Mouse (Mus musculus): ENCODE measurements around the gene Kcnq4. TPM values are rescaled to one million over a fixed set of nuclear protein-coding genes. Genes with fewer than 3 reads are reported as not detected.
A peak's percentile ranks its signal among the peaks of the same experiment; 100 is the strongest.

Gene Kcnq4
- polyA plus RNA-seq, 1 experiment from 2014 or later, result 2.1 TPM

DNA sequence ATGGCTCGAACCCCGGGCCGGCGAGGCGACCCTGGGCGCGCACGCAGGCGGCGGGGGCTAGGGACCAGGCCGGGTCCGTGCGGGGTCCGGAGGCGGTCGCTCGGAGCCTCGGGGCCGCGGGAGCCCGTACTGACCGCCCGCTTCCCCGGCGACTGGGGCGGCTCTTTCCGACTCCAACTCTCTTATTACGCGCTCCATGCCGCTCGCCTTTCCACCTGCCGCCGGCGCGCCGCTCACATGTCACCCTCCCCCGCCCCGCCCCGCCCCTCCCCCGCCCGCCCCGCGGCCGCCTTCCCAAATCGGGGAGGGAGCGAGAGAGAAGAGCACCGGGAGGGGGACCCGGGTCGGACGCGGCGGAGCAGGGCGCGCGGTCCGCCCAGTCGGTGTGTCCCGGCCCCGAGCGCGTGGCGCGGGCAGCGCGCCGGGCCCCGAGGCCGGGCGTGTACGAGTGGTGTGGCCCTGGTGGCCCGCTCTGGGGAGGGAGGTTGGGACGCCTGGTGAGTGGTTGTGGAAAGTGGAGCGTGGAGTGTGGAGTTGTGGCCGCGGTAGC, 1.1 kb downstream of the Kcnq4 start:
- Histone ChIP-seq H3K4me3 (ENCODE audit: low read depth, low read length) (peak overlapping the region; percentile 49), H3K36me3 (ENCODE audit: control insufficient read depth, insufficient read depth, low read length) (no peaks in the 10 kb centered on the region), H3K27ac (ENCODE audit: low read length) (no peak overlapping the region), H3K4me2 (replicated peaks; ENCODE audit: low read depth, low read length) (peak overlapping the region; percentile 100), H3K27me3 (ENCODE audit: control insufficient read depth, insufficient read depth, low read length) (peaks cover 23% of the 10 kb centered on the region), H3K9ac (replicated peaks; ENCODE audit: low read depth, low read length) (no peak overlapping the region; the same call in 1 of the 2 replicates), H3K9me3 (ENCODE audit: control insufficient read depth, low read depth, low read length) (no peaks in the 10 kb centered on the region), H3K4me1 (ENCODE audit: control insufficient read depth, insufficient read depth, low read length) (peaks cover 5% of the 10 kb centered on the region; the same call in 1 of the 2 replicates)
- peak; percentile 38; the same call in 1 of the 2 replicates for ATAC-seq (ENCODE audit: insufficient number of reproducible peaks, insufficient read depth, low FRiP score, low read depth)
- 0% methylated on average over 44 of the region's 75 CpGs for WGBS

DNA sequence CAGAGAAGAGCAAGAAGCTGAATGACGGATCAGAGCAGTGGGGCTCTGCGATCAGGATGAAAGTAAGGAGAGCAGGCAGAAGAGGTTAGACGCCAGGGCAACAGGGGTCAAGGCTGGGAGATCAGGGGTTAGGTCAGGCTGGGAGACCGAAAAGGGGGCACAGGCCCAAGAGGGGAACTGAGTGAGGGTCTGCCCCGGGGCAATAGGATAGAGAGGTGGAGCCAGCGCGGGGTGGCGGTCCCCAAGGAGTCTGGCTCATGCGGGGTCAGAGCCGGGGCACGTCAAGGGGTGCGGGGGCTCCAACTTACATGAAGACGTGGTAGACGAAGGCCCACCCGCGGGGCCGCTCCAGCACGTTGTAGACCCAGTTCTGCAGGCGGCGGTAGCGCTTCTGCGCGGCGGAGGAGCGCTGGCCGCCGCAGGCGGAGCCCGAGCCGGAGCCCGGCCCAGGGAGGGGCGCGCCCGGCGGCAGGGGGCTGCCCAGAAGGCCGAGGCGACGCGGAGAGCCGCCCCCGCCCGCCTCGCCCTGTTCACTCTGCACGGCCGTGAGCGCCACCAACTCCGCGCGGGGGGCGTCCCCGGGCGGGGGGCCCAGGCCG, 1.8 kb downstream of the Kcnq4 start:
- Histone ChIP-seq H3K9me3 (ENCODE audit: control insufficient read depth, low read depth, low read length) (no peaks in the 10 kb centered on the region), H3K9ac (replicated peaks; ENCODE audit: low read depth, low read length) (no peak overlapping the region; the same call in 1 of the 2 replicates), H3K27me3 (ENCODE audit: control insufficient read depth, insufficient read depth, low read length) (peaks cover 23% of the 10 kb centered on the region), H3K4me1 (ENCODE audit: control insufficient read depth, insufficient read depth, low read length) (peaks cover 5% of the 10 kb centered on the region; the same call in 1 of the 2 replicates), H3K27ac (ENCODE audit: low read length) (no peak overlapping the region), H3K4me2 (replicated peaks; ENCODE audit: low read depth, low read length) (peak overlapping the region; percentile 100), H3K36me3 (ENCODE audit: control insufficient read depth, insufficient read depth, low read length) (no peaks in the 10 kb centered on the region), H3K4me3 (ENCODE audit: low read depth, low read length) (peak overlapping the region; percentile 49)
- ATAC-seq (ENCODE audit: insufficient number of reproducible peaks, insufficient read depth, low FRiP score, low read depth), result peak; percentile 66
- 4% methylated on average over 37 of the region's 53 CpGs for whole genome bisulfite sequencing

DNA sequence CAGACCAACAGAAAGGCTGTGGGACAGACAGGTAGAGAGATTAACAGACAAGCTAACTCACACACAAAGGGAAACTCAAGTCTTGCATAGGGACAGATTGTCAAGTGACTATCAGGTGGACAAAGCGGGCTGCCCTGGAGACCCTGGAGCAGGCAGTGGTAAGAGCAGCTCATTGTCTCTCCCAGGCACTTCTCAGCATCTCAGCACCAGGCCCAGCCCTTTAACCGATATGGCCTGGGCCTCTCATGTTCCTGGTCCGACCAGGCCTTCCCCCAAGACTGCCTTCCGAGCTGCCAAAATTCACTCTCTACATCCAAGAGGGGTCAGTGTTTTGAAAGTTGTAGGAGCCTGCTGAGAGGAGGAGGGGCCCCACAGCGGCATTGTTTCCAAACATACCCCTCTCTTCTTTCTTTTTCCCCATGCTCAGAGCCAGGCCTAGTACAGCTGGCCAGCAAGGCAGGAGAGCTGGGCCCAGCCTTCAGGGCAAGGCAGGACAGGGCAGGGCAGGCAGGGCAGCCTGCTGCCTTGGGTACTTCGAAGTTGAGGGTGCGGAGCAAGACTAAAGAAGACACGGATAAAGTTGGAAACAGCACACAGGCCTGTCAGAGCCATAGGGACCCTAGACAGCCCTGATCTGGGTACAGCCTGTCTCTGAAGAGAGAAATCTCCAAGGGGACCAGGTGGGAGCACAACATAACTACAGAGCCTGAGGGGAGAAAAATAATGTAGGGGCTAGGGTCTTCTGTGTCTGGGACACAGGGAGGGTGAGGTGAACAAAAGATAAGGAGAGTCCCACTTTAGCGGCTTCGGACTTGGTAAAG, 2.5 kb downstream of the Kcnq4 start:
- Histone ChIP-seq H3K4me2 (replicated peaks; ENCODE audit: low read depth, low read length) (peak overlapping the region; percentile 100), H3K36me3 (ENCODE audit: control insufficient read depth, insufficient read depth, low read length) (no peaks in the 10 kb centered on the region), H3K27ac (ENCODE audit: low read length) (no peak overlapping the region), H3K9ac (replicated peaks; ENCODE audit: low read depth, low read length) (no peak overlapping the region), H3K4me1 (ENCODE audit: control insufficient read depth, insufficient read depth, low read length) (peaks cover 5% of the 10 kb centered on the region; the same call in 1 of the 2 replicates), H3K27me3 (ENCODE audit: control insufficient read depth, insufficient read depth, low read length) (peaks cover 23% of the 10 kb centered on the region), H3K4me3 (ENCODE audit: low read depth, low read length) (peak overlapping the region; percentile 49), H3K9me3 (ENCODE audit: control insufficient read depth, low read depth, low read length) (no peaks in the 10 kb centered on the region)
- 46% methylated on average over 10 of the region's 10 CpGs for WGBS
- ATAC-seq (ENCODE audit: insufficient number of reproducible peaks, insufficient read depth, low FRiP score, low read depth), result no peak

DNA sequence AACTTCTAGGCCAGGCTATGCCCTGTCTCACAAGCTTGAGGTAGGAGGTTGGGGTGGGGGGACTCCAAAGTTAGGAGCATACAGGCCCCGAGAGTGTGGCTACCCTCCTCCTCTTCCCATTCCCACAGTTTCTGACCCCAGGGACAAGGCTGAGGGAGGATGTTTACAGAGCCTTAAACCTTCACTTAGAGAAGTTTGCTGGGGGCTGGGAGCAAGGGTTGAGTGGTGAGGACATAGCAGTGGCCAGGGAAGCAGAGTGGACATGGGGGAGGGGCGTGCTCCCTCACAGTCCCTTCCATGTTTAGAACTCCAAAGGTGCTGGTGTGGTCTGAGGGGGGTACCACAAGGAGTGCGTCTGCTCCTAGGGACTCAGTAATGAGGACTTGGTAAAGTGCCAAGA, 4.8 kb downstream of the Kcnq4 start:
- Histone ChIP-seq H3K9ac (replicated peaks; ENCODE audit: low read depth, low read length) (no peak overlapping the region), H3K27me3 (ENCODE audit: control insufficient read depth, insufficient read depth, low read length) (peaks cover 8% of the 10 kb centered on the region; the same call in 1 of the 2 replicates), H3K4me3 (ENCODE audit: low read depth, low read length) (no peak overlapping the region), H3K27ac (ENCODE audit: low read length) (no peak overlapping the region), H3K4me2 (replicated peaks; ENCODE audit: low read depth, low read length) (no peak overlapping the region), H3K36me3 (ENCODE audit: control insufficient read depth, insufficient read depth, low read length) (no peaks in the 10 kb centered on the region), H3K4me1 (ENCODE audit: control insufficient read depth, insufficient read depth, low read length) (peaks cover 5% of the 10 kb centered on the region; the same call in 1 of the 2 replicates), H3K9me3 (ENCODE audit: control insufficient read depth, low read depth, low read length) (no peaks in the 10 kb centered on the region)
- WGBS, result 46% methylated on average over 3 of the region's 3 CpGs
- no peak for ATAC-seq (ENCODE audit: insufficient number of reproducible peaks, insufficient read depth, low FRiP score, low read depth)

DNA sequence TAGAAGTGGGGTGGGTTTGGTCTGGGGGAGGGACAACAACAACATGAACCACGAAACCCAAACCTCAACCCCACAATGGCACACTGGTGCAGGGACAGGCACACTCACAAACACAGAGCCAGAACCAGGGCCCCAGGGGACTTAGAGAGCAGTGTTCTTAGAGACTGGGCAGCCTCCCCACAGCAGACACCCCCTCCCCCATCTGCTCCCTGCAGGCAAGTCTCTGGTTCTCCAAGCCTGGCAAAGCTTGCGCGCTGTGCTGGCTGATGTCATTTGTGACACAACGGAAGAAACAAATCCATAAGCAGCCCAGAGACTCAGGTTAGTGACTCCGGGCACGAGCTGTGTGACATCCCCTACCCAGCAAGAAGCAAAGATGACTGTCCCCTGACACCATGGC, 7.1 kb downstream of the Kcnq4 start:
- Histone ChIP-seq H3K4me1 (ENCODE audit: control insufficient read depth, insufficient read depth, low read length) (no peaks in the 10 kb centered on the region), H3K4me2 (replicated peaks; ENCODE audit: low read depth, low read length) (no peak overlapping the region), H3K27me3 (ENCODE audit: control insufficient read depth, insufficient read depth, low read length) (no peaks in the 10 kb centered on the region), H3K36me3 (ENCODE audit: control insufficient read depth, insufficient read depth, low read length) (no peaks in the 10 kb centered on the region), H3K9ac (replicated peaks; ENCODE audit: low read depth, low read length) (no peak overlapping the region), H3K27ac (ENCODE audit: low read length) (no peak overlapping the region), H3K4me3 (ENCODE audit: low read depth, low read length) (no peak overlapping the region), H3K9me3 (ENCODE audit: control insufficient read depth, low read depth, low read length) (no peaks in the 10 kb centered on the region)
- ATAC-seq (ENCODE audit: insufficient number of reproducible peaks, insufficient read depth, low FRiP score, low read depth), result no peak
- 75% methylated on average over 6 of the region's 6 CpGs for WGBS

DNA sequence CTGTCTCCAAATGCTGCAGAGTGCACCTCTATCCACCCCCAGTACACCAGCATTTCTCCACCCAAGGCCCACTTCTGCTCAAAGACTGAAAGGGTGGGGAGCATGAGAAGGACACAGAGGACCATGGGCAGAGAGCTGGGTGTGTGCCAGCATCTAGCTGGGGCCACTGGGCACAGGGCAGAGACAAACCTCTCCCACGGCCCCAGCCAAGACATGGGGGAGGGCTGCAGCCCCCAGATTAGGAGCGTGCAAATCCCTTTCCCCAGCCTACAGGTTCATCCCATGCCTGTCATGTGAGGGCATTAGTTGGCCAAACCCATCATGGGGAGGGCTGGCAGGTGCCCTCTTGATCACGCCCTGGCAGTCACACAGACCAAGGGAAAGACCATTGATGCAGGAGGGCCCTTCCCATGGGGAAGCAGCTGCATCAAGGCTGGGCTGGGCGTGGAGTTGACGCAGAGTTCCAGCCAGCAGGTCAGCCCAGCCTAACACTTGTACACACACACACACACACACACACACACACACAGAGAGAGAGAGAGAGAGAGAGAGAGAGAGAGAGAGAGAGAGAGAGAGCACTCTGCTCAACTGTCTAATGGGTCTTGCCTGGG, 14.3 kb downstream of the Kcnq4 start:
- Histone ChIP-seq H3K9ac (replicated peaks; ENCODE audit: low read depth, low read length) (no peak overlapping the region), H3K9me3 (ENCODE audit: control insufficient read depth, low read depth, low read length) (no peaks in the 10 kb centered on the region), H3K27ac (ENCODE audit: low read length) (no peak overlapping the region), H3K4me2 (replicated peaks; ENCODE audit: low read depth, low read length) (no peak overlapping the region), H3K27me3 (ENCODE audit: control insufficient read depth, insufficient read depth, low read length) (no peaks in the 10 kb centered on the region), H3K4me3 (ENCODE audit: low read depth, low read length) (no peak overlapping the region), H3K36me3 (ENCODE audit: control insufficient read depth, insufficient read depth, low read length) (no peaks in the 10 kb centered on the region), H3K4me1 (ENCODE audit: control insufficient read depth, insufficient read depth, low read length) (peaks cover 10% of the 10 kb centered on the region; the same call in 1 of the 2 replicates)
- ATAC-seq (ENCODE audit: insufficient number of reproducible peaks, insufficient read depth, low FRiP score, low read depth), result no peak
- 61% methylated on average over 5 of the region's 5 CpGs for WGBS

DNA sequence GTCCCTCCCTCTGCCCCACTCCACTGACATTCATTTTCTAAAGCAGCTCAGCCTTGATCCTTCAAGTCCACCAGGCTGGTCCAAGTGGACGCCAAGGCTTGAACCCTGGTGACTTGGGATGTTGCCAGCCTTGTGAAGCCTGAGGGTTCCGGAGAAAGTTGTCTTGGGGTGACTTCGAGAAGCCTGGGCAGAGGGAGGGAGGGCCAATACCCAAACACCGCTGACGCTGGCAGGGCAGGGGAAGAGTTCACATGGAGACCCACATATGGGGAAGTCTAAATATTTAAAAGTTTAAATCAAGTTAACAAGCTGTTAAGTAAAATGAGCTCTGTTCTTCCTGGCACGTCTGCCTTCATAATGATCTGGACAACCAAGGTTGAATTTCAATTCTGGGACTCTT, 15.7 kb downstream of the Kcnq4 start:
- H3K27ac ChIP-seq (ENCODE audit: low read length), result no peak overlapping the region
- no peak overlapping the region for H3K4me2 ChIP-seq (replicated peaks; ENCODE audit: low read depth, low read length)
- no peaks in the 10 kb centered on the region for H3K9me3 ChIP-seq (ENCODE audit: control insufficient read depth, low read depth, low read length)
- H3K4me3 ChIP-seq (ENCODE audit: low read depth, low read length), result no peak overlapping the region
- H3K27me3 ChIP-seq (ENCODE audit: control insufficient read depth, insufficient read depth, low read length), result no peaks in the 10 kb centered on the region
- no peak overlapping the region for H3K9ac ChIP-seq (replicated peaks; ENCODE audit: low read depth, low read length)
- 57% methylated on average over 6 of the region's 6 CpGs for WGBS
- H3K4me1 ChIP-seq (ENCODE audit: control insufficient read depth, insufficient read depth, low read length), result peaks cover 10% of the 10 kb centered on the region; the same call in 1 of the 2 replicates
- no peaks in the 10 kb centered on the region for H3K36me3 ChIP-seq (ENCODE audit: control insufficient read depth, insufficient read depth, low read length)
- ATAC-seq (ENCODE audit: insufficient number of reproducible peaks, insufficient read depth, low FRiP score, low read depth), result no peak

DNA sequence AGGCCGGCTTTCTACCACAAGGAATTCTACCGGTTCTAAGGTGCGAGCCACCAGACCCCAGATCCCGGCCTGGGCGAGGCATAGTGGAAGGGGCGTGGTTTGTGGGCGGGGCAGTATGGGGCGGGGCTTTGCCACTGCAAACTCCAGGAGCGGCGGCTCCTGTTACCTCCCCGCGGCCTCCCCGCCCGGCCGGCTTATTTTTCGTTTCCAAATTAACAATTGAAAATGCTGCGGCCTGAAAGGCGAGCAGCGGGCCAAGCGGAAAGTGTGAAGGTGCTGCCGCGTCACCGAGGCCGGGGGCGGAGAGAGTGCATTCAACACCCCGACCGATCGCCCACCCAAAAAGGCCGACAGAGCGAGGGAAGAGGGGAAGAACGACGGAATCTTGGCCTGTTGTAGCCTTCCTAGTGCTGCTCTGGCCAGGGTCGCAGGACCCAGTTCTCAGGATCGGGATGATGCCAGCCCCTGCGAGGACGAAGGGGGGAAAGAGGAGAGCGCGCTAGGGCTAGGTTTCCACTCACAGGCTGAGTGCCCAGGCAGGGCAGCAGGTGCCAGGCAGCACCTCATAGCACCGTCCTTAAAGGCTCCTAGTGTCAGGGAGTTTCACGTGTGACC, 17.3 kb downstream of the Kcnq4 start:
- Histone ChIP-seq H3K4me1 (ENCODE audit: control insufficient read depth, insufficient read depth, low read length) (peaks cover 10% of the 10 kb centered on the region; the same call in 1 of the 2 replicates), H3K4me2 (replicated peaks; ENCODE audit: low read depth, low read length) (peak overlapping the region; percentile 75), H3K4me3 (ENCODE audit: low read depth, low read length) (peak overlapping the region; percentile 39), H3K9me3 (ENCODE audit: control insufficient read depth, low read depth, low read length) (no peaks in the 10 kb centered on the region), H3K9ac (replicated peaks; ENCODE audit: low read depth, low read length) (no peak overlapping the region), H3K36me3 (ENCODE audit: control insufficient read depth, insufficient read depth, low read length) (no peaks in the 10 kb centered on the region), H3K27ac (ENCODE audit: low read length) (no peak overlapping the region), H3K27me3 (ENCODE audit: control insufficient read depth, insufficient read depth, low read length) (no peaks in the 10 kb centered on the region)
- WGBS, result 1% methylated on average over 40 of the region's 40 CpGs
- peak; percentile 89 for ATAC-seq (ENCODE audit: insufficient number of reproducible peaks, insufficient read depth, low FRiP score, low read depth)

Data from stomach, embryonic 14.5 days (tissue).